Mouse (Mus musculus) ES-Bruce4 (cell line): ENCODE data around the gene Ank2. TPM values are rescaled to one million over a fixed set of nuclear protein-coding genes. Genes with fewer than 3 reads are reported as not detected.

Experiments used
- H3K27ac ChIP-seq: 2 replicates; pipeline ENCODE4 v1.5.1; 2012; ENCODE audit warnings: low read length, inconsistent platforms; ENCODE audit not compliant: insufficient read depth
- H3K27me3 ChIP-seq: 2 replicates; pipeline ENCODE4 v1.6.1; 2012; ENCODE audit warnings: mild to moderate bottlenecking, low read length, inconsistent platforms; ENCODE audit not compliant: control insufficient read depth, poor library complexity, insufficient read depth, severe bottlenecking
- H3K36me3 ChIP-seq: 2 replicates; pipeline ENCODE4 v1.6.1; 2012; ENCODE audit warnings: inconsistent platforms, mild to moderate bottlenecking, low read length, moderate library complexity; ENCODE audit not compliant: control insufficient read depth, poor library complexity, insufficient read depth, severe bottlenecking
- H3K4me1 ChIP-seq: one replicate; pipeline ENCODE4 v1.8.1; 2011; ENCODE audit warnings: low read length; ENCODE audit not compliant: control insufficient read depth, insufficient read depth
- H3K4me3 ChIP-seq: 2 replicates; pipeline ENCODE4 v1.5.1; 2011; ENCODE audit warnings: low read depth, mild to moderate bottlenecking, low read length
- H3K9ac ChIP-seq: 2 replicates; pipeline ENCODE4 v1.6.1; 2012; ENCODE audit warnings: low read depth, mild to moderate bottlenecking, inconsistent platforms; ENCODE audit not compliant: poor library complexity, severe bottlenecking
- H3K9me3 ChIP-seq: replicated peaks from 2 replicates; pipeline ENCODE4 v1.6.1; 2012; ENCODE audit warnings: mild to moderate bottlenecking, low read length, inconsistent platforms; ENCODE audit not compliant: control insufficient read depth, poor library complexity, insufficient read depth, severe bottlenecking
- CTCF ChIP-seq: IDR thresholded peaks from one replicate; pipeline ENCODE4 v1.8.1; 2011; ENCODE audit warnings: low read depth, low read length
- EP300 ChIP-seq: IDR thresholded peaks from 2 replicates; pipeline ENCODE4 v1.6.1; 2011; ENCODE audit warnings: low read depth, low read length; ENCODE audit not compliant: insufficient read depth
- POLR2A ChIP-seq: IDR thresholded peaks from one replicate; pipeline ENCODE4 v1.8.1; 2011; ENCODE audit warnings: low read length; ENCODE audit not compliant: insufficient read depth
- polyA plus RNA-seq: library from polyadenylated mRNA; stranded (reverse); fragments of >200 nt; gene quantifications from 2 replicates; pipeline ENCODE4 v1.2.4, GENCODE M21; 2011; ENCODE audit warnings: low read depth; ENCODE audit not compliant: missing spikeins, insufficient read depth, insufficient read length

Gene Ank2
- polyA plus RNA-seq, 1 experiment = 29.9 TPM

- Histone ChIP-seq H3K9ac (no peak overlapping the region), H3K4me3 (no peak overlapping the region), H3K27me3 (no peaks in the 10 kb centered on the region), H3K4me1 (no peaks in the 10 kb centered on the region), H3K36me3 (no peaks in the 10 kb centered on the region), H3K9me3 (no peaks in the 10 kb centered on the region), H3K27ac (no peak overlapping the region)
- TF ChIP-seq CTCF (no peak), POLR2A (no peak), EP300 (no peak)
Observed at GRCm38 (mm10) chr3:127208871-127209270, 290.3 kb downstream of the Ank2 start.

GRCm38 (mm10) chr3:127205883-127206434 lies 293.2 kb downstream of the Ank2 start:
- H3K27me3 ChIP-seq = no peaks in the 10 kb centered on the region
- no peak overlapping the region for H3K9ac ChIP-seq
- no peak overlapping the region for H3K4me3 ChIP-seq
- no peaks in the 10 kb centered on the region for H3K36me3 ChIP-seq
- TF ChIP-seq POLR2A = no peak
- peaks cover 3% of the 10 kb centered on the region for H3K4me1 ChIP-seq
- H3K27ac ChIP-seq = no peak overlapping the region
- H3K9me3 ChIP-seq = no peaks in the 10 kb centered on the region

DNA sequence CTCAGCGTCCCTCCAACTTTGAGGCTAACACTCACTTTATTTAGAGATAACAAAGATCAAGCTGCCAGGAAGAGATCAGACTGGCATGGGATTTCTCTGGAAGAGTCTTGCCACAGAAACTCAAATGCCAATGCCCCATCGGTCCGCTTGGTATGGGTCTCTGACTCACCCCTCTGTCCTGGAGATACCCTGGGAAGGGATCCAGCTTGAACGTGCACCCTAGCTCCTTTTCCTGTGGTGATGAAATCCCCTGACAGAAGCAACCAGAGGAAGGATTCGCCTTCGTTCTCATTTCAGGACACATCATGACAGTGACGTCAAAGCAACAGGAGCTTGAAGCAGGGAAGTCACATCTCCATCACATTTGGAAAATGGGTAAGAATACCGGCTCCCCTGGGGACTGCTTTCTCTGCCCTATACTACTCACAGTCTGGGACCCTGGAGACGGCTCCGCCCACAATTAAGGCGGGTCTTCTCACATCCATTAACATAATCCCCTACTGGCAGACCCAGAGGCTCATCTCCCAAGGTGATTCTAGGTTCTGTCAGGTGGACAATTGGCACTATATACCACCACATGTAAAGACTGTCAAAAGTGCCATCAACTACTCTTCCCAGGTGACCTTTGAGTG lies 296.6 kb downstream of the Ank2 start:
- Histone ChIP-seq H3K4me1 (peaks cover 3% of the 10 kb centered on the region), H3K9ac (no peak overlapping the region), H3K4me3 (no peak overlapping the region), H3K27me3 (no peaks in the 10 kb centered on the region), H3K36me3 (no peaks in the 10 kb centered on the region), H3K27ac (no peak overlapping the region), H3K9me3 (no peaks in the 10 kb centered on the region)
- TF ChIP-seq EP300 (no peak), CTCF (no peak), POLR2A (no peak)

- H3K27me3 ChIP-seq = no peaks in the 10 kb centered on the region
- no peak overlapping the region for H3K4me3 ChIP-seq
- peaks cover 3% of the 10 kb centered on the region for H3K4me1 ChIP-seq
- no peak for TF ChIP-seq CTCF
- TF ChIP-seq POLR2A = no peak
- TF ChIP-seq EP300 = no peak
- no peaks in the 10 kb centered on the region for H3K9me3 ChIP-seq
- no peak overlapping the region for H3K27ac ChIP-seq
- H3K36me3 ChIP-seq = no peaks in the 10 kb centered on the region
- H3K9ac ChIP-seq = no peak overlapping the region
Observed at GRCm38 (mm10) chr3:127200789-127201188, 298.4 kb downstream of the Ank2 start.

GRCm38 (mm10) chr3:127199112-127199665 lies 300.0 kb downstream of the Ank2 start:
- Histone ChIP-seq H3K27ac (no peak overlapping the region), H3K4me3 (no peak overlapping the region), H3K4me1 (peaks cover 3% of the 10 kb centered on the region), H3K9me3 (no peaks in the 10 kb centered on the region), H3K36me3 (no peaks in the 10 kb centered on the region), H3K27me3 (no peaks in the 10 kb centered on the region), H3K9ac (no peak overlapping the region)
- TF ChIP-seq POLR2A = no peak
- no peak for TF ChIP-seq EP300
- TF ChIP-seq CTCF = no peak

GRCm38 (mm10) chr3:127198656-127199055 lies 300.5 kb downstream of the Ank2 start:
- no peaks in the 10 kb centered on the region for H3K9me3 ChIP-seq
- peaks cover 3% of the 10 kb centered on the region for H3K4me1 ChIP-seq
- H3K36me3 ChIP-seq = no peaks in the 10 kb centered on the region
- no peak overlapping the region for H3K9ac ChIP-seq
- no peak overlapping the region for H3K27ac ChIP-seq
- no peaks in the 10 kb centered on the region for H3K27me3 ChIP-seq
- no peak overlapping the region for H3K4me3 ChIP-seq
- no peak for TF ChIP-seq CTCF
- no peak for TF ChIP-seq POLR2A
- no peak for TF ChIP-seq EP300
